Mouse (Mus musculus) 416B (cell line): ENCODE results near the gene 2010109A12Rik.

Experiments
- DNase-seq: peaks from one replicate; pipeline ENCODE4 v3.0.0; 2011; ENCODE audit warnings: low read depth

The 2010109A12Rik gene

DNA sequence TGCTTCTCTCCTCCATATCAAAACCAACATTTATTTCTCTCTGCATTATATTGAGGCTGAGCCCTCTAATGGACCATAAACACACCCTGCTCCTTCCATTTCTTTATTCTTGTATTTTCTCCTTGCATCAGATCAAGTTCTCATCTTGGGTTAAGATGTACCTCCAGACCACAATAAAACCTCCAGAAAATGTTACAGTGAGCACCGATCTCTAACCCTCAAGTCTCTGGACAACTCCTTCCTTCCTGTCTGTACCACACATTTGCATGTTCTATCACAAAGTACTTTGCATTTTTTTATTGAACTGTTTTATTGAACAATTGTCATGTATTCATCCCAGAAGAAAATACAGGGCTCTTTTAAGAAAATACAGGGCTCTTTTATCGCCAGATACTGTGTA, 23.2 kb downstream of the 2010109A12Rik start:
- peak; percentile 77 for DNase-seq

- DNase-seq = no peak
Observed at GRCm38 (mm10) chr5:93231721-93232120, 25.4 kb downstream of the 2010109A12Rik start.

DNA sequence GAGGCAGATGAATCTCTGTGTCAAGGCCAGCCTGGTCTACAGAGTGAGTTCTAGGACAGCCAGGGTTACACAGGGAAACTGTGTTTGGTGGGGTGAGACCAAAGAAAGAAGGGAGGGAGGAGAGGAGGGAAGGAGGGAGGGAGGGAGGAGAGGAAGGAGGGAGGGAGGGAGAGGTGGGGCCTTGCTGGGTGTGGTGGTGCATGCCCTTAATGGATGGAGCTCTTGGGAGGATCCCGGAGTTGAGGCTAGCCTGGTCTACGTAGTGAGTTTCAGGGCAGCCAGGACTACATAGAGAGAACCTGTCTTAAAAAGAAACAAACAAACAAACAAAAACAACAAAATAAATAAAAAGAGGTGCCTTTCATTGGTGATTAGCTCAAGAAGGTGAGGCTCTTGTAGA, 26.5 kb downstream of the 2010109A12Rik start:
- no peak for DNase-seq

GRCm38 (mm10) chr5:93234130-93234529, 27.8 kb downstream of the 2010109A12Rik start:
- DNase-seq = no peak

- DNase-seq = no peak
Observed at GRCm38 (mm10) chr5:93234605-93235004, 28.3 kb downstream of the 2010109A12Rik start.

DNA sequence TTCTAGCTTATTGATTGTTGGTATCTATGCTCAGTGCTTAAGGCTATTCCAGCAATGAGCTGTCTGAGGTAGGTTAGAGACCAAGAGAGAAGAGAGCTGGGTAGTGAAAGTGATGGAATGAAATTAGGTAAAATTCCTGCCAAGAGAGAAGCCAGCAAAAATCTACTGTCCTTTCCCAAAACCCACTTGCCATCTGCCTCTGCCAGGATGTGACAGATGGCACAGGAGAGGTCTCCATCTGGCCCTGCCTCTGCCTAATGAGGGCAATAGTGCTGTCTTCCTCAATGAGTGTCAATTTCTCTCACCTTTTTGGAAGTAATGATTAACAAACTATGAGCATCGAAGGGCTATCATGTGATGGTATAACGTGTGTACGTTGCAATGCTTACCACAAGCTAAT, 29.6 kb downstream of the 2010109A12Rik start:
- no peak for DNase-seq

GRCm38 (mm10) chr5:93236541-93236940, 30.2 kb downstream of the 2010109A12Rik start:
- no peak for DNase-seq

DNA sequence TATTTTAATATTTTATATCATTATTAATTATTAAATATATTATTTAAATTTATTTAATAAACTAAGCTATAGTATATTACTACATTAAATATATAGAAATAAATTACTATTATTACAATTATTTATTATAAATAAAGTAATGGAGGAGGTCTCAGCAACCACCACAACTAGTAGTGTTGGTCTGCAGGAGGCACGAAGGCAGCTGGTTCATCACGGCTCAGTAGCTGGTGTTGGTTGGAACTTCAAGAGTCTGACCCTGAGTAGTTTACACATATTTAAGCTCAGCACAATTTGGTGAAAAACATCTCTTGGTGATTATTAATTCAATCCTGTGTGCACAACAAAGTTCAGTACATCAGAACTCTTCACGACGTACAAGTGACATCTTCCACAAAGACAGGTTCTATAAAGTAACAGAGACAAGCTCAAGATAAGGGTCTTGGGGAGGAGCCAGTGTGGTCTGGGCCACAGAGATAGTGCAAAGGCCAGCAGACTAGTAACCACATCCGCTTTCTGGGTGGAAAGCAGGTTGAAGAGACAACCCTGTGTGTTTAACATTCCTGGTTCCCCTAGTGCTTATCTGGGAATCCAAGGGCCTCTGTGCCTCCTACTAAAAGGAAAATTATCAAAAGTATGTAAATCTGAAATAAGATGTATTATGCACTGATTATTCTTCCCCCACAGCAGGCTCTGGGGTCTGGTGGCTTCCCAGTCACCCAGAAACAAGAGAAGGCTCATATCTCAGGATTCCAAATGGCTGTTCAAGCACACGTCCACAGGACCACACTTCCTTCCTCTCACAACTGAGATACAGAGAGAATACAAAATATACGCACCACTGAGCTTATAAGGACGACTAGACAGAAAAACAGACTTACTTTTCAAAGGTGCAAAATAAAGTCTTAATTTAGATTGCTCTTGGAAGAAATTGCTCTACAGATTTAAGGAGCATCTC, 33.5 kb downstream of the 2010109A12Rik start:
- peak; percentile 98 for DNase-seq

DNA sequence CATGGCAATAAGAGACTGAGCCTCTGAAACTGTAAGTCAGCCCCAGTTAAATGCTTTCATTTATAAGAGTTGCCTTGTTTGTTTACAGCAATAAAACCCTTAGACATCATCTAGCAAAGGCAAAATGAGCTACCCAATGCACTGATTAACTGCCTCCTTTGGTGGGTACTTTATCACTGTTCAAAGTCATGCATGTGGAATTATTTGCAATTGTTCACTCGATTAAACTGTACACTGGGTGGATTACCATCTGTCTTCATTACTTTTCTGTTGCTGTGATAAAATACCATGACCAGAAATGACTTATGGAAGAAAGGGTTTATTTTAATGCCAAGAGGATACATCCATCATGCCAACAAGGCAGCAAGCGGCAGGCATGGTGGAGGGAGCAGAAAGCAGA, 39.0 kb downstream of the 2010109A12Rik start:
- no peak for DNase-seq

- DNase-seq = no peak
Observed at GRCm38 (mm10) chr5:93249940-93250578, 43.7 kb downstream of the 2010109A12Rik start.

DNA sequence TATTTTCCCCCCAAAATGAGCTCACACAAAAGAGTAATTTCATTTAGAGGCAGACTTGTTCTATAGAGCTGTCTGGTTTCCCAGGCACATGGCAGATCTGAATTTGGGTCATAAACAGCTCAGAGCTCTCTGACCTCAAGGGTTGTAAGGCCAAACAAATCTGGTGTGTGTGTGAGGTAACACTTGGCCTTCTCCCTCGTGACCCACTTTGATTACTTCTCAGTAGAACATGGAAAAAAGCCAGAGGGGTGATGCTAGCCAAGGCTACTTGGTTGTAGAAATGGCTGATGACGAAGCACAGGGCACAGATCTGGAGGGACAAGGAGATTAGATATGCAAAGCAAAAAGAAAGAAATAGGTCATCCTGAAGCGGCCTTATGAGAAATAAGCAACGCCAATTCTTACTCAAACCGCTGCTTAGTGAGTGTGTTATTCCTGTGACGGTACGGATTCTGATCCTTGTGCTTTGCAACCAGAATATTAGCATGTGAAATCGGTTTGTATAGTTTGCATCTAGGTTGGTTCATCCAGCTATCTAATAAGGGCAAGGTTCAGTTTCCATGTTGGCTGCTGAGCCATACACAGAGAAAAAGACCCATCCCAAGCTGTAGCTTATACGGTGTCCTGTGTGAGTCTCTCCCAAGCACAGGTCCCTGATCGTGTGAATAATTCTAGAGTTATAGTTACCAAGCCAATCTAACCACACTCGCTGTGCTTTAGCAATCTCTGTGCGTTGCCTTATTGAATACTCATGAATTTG, 44.9 kb downstream of the 2010109A12Rik start:
- no peak for DNase-seq

GRCm38 (mm10) chr5:93255759-93256265, 49.5 kb downstream of the 2010109A12Rik start:
- no peak for DNase-seq

DNA sequence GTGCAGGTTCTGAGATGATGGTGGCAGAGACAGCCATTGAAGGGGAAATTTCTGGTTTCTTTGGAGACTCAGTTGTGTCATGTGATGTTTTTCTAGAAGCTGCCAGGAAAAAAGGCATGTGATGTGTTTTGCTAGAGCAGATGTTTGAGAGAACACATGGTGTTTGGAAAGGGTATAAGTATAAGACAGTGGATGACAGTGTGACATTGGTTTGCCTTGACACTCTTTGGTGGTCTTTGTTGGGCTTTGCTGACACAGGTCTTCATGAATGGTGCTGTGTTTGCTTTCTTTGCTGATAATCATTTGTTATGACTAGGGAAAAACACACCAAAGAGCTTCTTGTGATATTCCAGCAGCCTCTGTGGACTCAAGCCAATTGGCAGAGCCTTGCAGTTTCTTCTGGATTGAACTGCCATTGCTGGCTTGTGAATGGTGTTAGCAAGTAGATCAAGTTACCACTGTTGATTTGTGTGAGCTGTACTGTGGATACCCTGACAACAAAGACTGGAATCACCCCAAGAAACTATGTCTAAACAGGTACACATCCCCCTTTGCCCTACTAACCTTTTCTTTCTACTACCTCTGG, 50.6 kb downstream of the 2010109A12Rik start:
- DNase-seq = no peak

GRCm38 (mm10) chr5:93259349-93259748, 53.0 kb downstream of the 2010109A12Rik start:
- no peak for DNase-seq

- DNase-seq = no peak
Observed at GRCm38 (mm10) chr5:93260983-93261382, 54.7 kb downstream of the 2010109A12Rik start.

GRCm38 (mm10) chr5:93262751-93263150, 56.4 kb downstream of the 2010109A12Rik start:
- DNase-seq = peak; percentile 74
